Mouse (Mus musculus) frontal cortex, postnatal 36 days (tissue): Measurements from ENCODE around the gene Chrm1.

ENCODE experiments used
- DNase-seq, 2 experiments: peaks; one replicate each; pipeline ENCODE4 v3.0.0; 2022; ENCODE audit warnings: low spot score in 2 of 2

The Chrm1 gene

GRCm38 (mm10) chr19:8663360-8663839 lies at the start of gene Chrm1:
Gene Chrm1, plus strand, starts transcription at chr19:8663789.
- DNase-seq = peak; percentile 61 to 65

GRCm38 (mm10) chr19:8614343-8614742 lies 49.2 kb upstream of the Chrm1 start:
- peak in 1 of 2 experiments; percentile 10 for DNase-seq

- DNase-seq = no peak
These were observed 47.3 kb upstream of the Chrm1 start for GRCm38 (mm10) chr19:8616314-8616713.

GRCm38 (mm10) chr19:8617904-8618303 lies 45.7 kb upstream of the Chrm1 start, which contains the start of gene Slc22a6:
Gene Slc22a6, plus strand, starts transcription at chr19:8618039.
- DNase-seq = no peak

- DNase-seq = no peak
These were observed 42.5 kb upstream of the Chrm1 start for GRCm38 (mm10) chr19:8621098-8621497.

- DNase-seq = no peak
These were observed 33.3 kb upstream of the Chrm1 start for GRCm38 (mm10) chr19:8630249-8630648.

GRCm38 (mm10) chr19:8630826-8631225 lies 32.8 kb upstream of the Chrm1 start:
- no peak for DNase-seq

- DNase-seq = no peak
These were observed 31.6 kb upstream of the Chrm1 start for GRCm38 (mm10) chr19:8632029-8632428.

GRCm38 (mm10) chr19:8642086-8642485 lies 21.5 kb upstream of the Chrm1 start:
- DNase-seq = no peak

GRCm38 (mm10) chr19:8646393-8646792 lies 17.2 kb upstream of the Chrm1 start:
- DNase-seq = no peak

- DNase-seq = no peak
These were observed 7.8 kb upstream of the Chrm1 start for GRCm38 (mm10) chr19:8655833-8656232.

- DNase-seq = no peak
These were observed 7.2 kb upstream of the Chrm1 start for GRCm38 (mm10) chr19:8656341-8656740.

- DNase-seq = peak; percentile 88 to 89
These were observed 1.7 kb upstream of the Chrm1 start for GRCm38 (mm10) chr19:8661821-8662307.

- peak; percentile 86 to 89 for DNase-seq
These were observed 1.3 kb upstream of the Chrm1 start for GRCm38 (mm10) chr19:8662337-8662736.

- DNase-seq = peak; percentile 79 to 82
These were observed 377 bp downstream of the Chrm1 start for GRCm38 (mm10) chr19:8663911-8664421.

GRCm38 (mm10) chr19:8664859-8665258 lies 1.3 kb downstream of the Chrm1 start:
- DNase-seq = peak; percentile 56

- DNase-seq = peak; percentile 61 to 67
These were observed 2.2 kb downstream of the Chrm1 start for GRCm38 (mm10) chr19:8665746-8666145.

GRCm38 (mm10) chr19:8672859-8673258 lies 9.3 kb downstream of the Chrm1 start:
- no peak for DNase-seq

- no peak for DNase-seq
These were observed 9.9 kb downstream of the Chrm1 start for GRCm38 (mm10) chr19:8673336-8674063.

- no peak for DNase-seq
These were observed 15.6 kb downstream of the Chrm1 start for GRCm38 (mm10) chr19:8679031-8679779.

GRCm38 (mm10) chr19:8681633-8682362 lies 18.2 kb downstream of the Chrm1 start:
- DNase-seq = no peak

- peak; percentile 71 to 79 for DNase-seq
These were observed 19.4 kb downstream of the Chrm1 start for GRCm38 (mm10) chr19:8682996-8683395.
